Mouse (Mus musculus): Measurements from ENCODE around the gene Pla2g3. TPM values are rescaled to one million over a fixed set of nuclear protein-coding genes. Genes with fewer than 3 reads are reported as not detected.
A peak's percentile ranks its signal among the peaks of the same experiment; 100 is the strongest.

The Pla2g3 gene
- polyA plus RNA-seq, 1 experiment from 2014 or later: 0.90 TPM

- no peak for DNase-seq (ENCODE audit: low spot score)
Observed at GRCm38 (mm10) chr11:3536082-3536481, 48.0 kb downstream of the Pla2g3 start.

DNA sequence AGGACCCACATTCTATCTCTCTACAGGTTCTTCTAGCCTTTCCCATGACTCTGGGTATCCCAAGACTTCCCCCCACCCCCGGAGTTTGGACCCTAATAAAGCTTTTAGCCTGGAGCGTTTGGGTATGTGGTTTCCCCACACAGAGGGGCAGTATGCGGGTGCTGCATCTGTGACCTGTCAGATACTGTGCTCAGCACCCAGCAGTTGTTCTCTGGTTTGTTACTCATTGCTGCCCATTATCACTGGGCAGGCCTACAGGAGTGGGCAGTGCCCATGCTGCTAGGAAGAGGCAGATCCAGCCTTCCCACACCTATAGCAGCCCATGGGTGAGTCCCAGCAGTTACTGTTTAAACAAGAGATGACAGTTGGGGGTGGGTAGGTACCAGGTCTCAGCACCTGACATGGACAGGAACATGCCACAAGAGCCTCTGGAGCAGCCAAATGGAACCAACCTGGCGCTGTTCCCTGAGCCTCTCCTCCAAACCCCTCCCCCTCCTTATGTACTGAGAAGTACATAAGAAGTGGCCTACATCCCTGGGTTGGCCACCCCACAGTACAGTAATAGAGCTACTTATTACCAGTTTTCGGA, 48.8 kb downstream of the Pla2g3 start:
- DNase-seq (ENCODE audit: low spot score): no peak

DNA sequence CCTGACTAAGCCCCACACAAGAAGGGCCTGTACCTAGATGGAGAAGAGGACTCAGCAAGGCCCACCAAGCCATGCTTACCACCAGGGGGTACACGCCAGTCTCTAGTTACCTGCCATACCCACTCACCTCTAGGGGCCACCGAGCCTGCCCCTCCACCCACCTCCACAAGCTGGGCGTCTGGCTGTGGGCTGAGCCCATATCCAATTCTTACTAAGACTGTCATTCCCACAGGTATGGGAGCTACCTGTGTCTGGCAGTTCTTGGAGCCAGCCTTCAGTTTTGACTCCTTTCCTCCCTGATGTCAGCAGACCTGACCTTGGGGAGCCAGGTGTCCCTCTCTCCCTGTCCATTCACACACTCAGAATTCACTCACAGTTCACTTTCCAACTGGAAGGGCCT, 49.6 kb downstream of the Pla2g3 start:
- no peak for DNase-seq (ENCODE audit: low spot score)

GRCm38 (mm10) chr11:3538341-3538740, 50.3 kb downstream of the Pla2g3 start:
- DNase-seq (ENCODE audit: low spot score): no peak

DNA sequence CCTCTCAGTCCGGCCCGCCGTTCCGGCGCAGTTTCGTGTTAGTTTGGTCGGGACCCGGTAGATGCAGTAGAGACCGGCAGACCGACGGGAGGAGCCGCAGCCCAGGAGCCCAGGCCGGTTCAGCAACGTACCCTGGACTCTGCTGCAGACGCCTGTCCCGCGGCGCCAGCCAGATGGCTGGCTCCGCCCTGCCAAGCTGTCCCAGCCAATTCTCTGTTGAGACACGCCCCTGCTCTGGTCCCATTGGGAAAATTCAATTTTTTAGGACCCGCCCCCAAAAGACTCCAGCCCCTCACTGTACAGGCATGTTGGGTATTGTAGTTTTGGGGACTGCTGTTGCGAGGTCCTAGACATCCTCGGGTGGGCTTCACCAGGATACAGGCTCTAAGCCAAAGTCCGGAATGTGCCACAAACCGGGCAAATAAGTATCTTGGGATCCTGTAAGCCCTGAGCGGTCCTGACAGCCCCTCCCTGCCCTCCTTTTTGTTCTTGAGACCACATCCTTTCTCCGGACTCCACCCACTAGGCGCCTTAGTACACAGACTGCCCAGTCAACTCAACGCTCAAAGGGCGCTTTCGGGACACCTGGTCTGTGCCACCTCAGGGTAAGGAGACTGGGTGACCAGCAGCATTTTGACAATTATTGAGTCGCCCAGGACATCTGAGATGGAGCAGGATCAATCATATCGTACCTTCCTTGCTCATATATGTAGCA, 51.2 kb downstream of the Pla2g3 start:
- peak; percentile 92 for DNase-seq (ENCODE audit: low spot score)

DNA sequence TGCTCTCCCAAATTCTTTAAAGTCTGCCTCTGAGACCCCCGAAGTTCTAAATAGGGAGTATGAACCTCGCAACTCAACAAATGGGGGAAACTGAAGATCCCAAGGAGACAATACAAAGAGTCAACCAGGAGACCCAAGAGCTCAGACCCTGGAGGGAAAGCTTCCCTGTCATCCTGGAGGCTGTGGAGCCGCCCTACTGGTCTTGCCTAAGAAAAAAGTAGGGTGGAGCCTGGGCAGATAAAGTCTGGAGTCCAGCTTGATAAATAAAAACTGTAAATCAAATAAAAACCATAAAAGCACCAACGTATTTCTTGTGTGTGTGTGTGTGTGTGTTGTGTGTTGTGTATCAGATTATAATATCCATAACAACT, 51.7 kb downstream of the Pla2g3 start:
- DNase-seq (ENCODE audit: low spot score): no peak

DNA sequence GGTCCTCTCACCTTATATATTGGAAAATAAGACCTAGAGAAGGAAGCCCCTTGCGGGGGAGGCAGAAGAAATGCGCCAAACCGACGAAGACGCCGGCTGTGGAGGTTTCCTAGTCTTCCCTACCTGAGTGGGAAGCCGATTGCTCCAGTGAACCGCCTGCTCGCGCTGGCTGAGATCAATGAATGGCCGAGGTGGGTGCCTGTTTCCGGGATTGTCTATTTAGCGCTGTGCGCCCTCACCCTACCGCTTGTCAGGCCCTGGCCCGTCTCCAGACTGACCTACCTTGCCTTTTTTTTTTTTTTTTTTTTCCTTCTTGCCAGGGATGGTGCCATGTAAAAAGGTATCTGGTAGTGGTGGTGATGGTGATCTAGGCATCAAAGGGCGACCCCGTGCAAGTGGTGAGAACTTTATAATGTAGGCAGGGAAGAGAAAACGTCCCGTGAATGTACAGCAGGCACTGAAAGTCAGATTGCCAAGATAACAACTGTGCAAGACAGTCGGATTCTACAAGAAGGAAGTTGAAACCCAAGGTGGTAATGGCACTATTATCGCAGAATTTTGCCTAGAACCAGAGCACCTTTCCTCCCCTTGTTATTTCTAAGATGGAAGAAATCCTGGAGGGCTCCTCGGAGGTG, 52.5 kb downstream of the Pla2g3 start, which contains the start of gene Smtn:
Smtn (minus strand) TSS at position 162 of the 635 bp plus-strand sequence.
- no peak for DNase-seq (ENCODE audit: low spot score)

DNA sequence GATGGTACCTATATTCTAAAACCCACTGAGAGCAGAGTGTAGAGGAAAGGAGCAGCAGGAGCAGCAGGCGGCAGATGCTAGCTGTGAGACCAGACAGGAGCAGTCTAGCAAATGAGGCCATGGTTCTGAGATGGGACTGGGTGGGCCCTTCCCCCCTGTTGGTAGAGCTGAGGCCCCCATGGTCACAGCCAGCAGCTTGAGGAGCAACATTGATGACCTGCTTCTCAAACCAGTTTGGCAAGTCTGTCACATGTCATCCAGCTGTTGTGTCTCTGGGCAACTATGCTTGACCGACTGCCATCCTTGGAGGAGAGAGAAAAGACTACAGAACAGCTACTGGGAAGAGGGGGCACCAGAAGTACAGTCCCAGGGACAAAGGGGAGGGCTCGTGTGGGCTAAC, 53.8 kb downstream of the Pla2g3 start:
- no peak for DNase-seq (ENCODE audit: low spot score)

GRCm38 (mm10) chr11:3543001-3543400, 54.9 kb downstream of the Pla2g3 start:
- no peak for DNase-seq (ENCODE audit: low spot score)

DNA sequence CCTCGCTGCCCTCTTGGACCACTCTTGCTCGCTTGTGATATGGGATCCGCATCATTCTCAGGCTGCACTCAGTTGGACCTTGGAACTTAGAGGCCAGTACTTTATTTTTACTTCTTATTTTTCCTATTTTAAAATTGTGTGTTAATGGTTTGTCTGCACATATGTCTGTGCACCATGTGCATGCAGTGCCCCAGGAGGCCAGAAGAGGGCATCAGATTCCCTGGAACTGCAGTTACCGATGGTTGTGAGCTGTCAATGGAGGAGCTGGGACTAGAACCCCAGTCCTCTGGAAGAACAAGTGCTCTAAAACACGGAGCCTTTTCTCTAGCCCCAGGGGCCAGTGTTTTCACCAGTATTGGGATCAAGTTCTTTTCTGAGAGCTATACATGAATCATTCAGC, 56.3 kb downstream of the Pla2g3 start:
- no peak for DNase-seq (ENCODE audit: low spot score)

GRCm38 (mm10) chr11:3545531-3546241, 57.6 kb downstream of the Pla2g3 start:
- DNase-seq (ENCODE audit: low spot score): no peak

GRCm38 (mm10) chr11:3546242-3546562, 58.1 kb downstream of the Pla2g3 start:
- no peak for DNase-seq (ENCODE audit: low spot score)

DNA sequence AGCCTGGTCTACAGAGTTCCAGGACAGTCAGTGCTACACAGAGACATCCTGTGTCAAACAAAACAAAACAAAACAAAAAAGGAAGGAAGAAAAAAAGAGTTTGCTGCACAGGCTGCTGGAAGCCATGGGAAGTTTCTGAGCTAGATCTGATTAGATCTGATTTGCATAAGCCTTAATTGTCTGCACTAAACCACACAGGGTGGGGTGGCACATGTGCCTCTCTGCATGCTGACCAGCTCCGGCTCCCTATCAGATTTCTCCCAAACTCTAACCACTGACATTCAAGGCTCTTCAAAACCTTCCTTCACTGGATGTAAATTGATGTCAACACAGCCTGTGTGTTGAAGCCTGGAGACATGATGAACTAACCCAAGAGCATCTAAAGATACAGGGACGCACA, 59.0 kb downstream of the Pla2g3 start:
- DNase-seq (ENCODE audit: low spot score): no peak

- DNase-seq (ENCODE audit: low spot score): peak; percentile 14
Observed at GRCm38 (mm10) chr11:3547969-3548368, 59.9 kb downstream of the Pla2g3 start.

DNA sequence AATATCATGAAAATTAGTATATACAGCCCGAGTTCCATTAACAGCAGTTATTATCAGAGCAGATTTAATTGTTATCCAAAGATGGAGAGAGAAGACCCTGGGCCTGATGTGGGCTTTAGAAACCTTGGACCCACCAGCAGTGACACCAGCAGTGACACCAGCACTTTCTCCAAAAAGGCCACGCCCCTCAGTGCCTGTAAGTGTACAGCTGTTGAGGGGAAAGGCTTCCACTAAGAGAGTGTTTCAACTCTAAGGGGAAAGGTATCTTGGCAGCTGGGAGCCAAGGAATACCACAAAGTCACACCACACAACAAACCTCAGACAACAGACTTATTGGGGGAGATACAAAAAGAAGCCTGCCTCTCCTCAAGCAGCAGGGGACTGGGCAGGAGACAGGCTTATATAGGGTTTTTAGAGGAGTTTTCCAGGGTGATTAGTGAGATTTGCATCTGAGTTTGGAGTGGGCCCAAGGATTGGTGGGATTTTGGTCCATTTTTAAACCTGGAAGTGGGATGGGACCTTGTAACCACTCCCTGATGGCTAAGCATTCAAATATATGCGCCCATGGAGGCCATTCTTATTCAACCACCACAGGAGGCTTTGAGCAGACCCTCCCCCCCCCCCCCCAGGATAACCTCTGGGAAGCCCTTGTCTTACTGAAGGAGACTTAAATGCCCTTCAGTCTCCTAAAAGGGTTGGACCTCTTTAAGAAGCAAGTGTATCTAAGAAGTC, 60.6 kb downstream of the Pla2g3 start:
- DNase-seq (ENCODE audit: low spot score): no peak

Other genes with a start within 250 kb of the Pla2g3 start
- gene Drg1, start 221.9 kb upstream of the Pla2g3 start, polyA plus RNA-seq (2015; fragmentation: Nextera tagmentation; extraction: Ambion mirVana): 246 and 250 TPM in 2 replicates
- gene Patz1, start 199.4 kb upstream of the Pla2g3 start, polyA plus RNA-seq (2015; fragmentation: Nextera tagmentation; extraction: Ambion mirVana): 87.6 and 91.1 TPM in 2 replicates
- 90.2 and 94.4 TPM in 2 replicates for gene Pik3ip1, start 157.9 kb upstream of the Pla2g3 start, polyA plus RNA-seq (2015; fragmentation: Nextera tagmentation; extraction: Ambion mirVana)
- gene Limk2, start 79.1 kb upstream of the Pla2g3 start, polyA plus RNA-seq (2015; fragmentation: Nextera tagmentation; extraction: Ambion mirVana): 46.8 and 47.0 TPM in 2 replicates
- 17.2 and 17.4 TPM in 2 replicates for gene Rnf185, start 35.9 kb upstream of the Pla2g3 start, polyA plus RNA-seq (2015; fragmentation: Nextera tagmentation; extraction: Ambion mirVana)
- gene Inpp5j, start 16.5 kb downstream of the Pla2g3 start, polyA plus RNA-seq (2015; fragmentation: Nextera tagmentation; extraction: Ambion mirVana): 0.12 and 0.32 TPM in 2 replicates
- gene Selenom, start 26.4 kb downstream of the Pla2g3 start, polyA plus RNA-seq (2015; fragmentation: Nextera tagmentation; extraction: Ambion mirVana): 16.3 and 17.6 TPM in 2 replicates
- 13.4 and 13.7 TPM in 2 replicates for gene Smtn, start 52.3 kb downstream of the Pla2g3 start, polyA plus RNA-seq (2015; fragmentation: Nextera tagmentation; extraction: Ambion mirVana)
- gene Morc2a, start 160.9 kb downstream of the Pla2g3 start, polyA plus RNA-seq (2015; fragmentation: Nextera tagmentation; extraction: Ambion mirVana): 14.7 and 16.7 TPM in 2 replicates

All from thymus, postnatal 0 days (tissue).